Mouse (Mus musculus) lung, embryonic 15.5 days (tissue): ENCODE data around the gene Gm14434. TPM values are rescaled to one million over a fixed set of nuclear protein-coding genes. Genes with fewer than 3 reads are reported as not detected.
"Not testable (repeated sequence)": the region's sequence is repeated elsewhere in the genome, so short reads cannot be mapped to it uniquely, and the experiment has no call there.

Experiments
- ATAC-seq: fragments of 200-750 bp; cut with Nextera tagmentation; 2 replicates; pipeline ENCODE4 v1.8.0; 2017; ENCODE audit warnings: moderate number of reproducible peaks, borderline replicate concordance; ENCODE audit not compliant: low FRiP score, low TSS enrichment; ENCODE audit errors: extremely low read depth
- H3K27ac ChIP-seq: fragments of 300-500 bp; sonication (generic); 2 replicates; pipeline ENCODE4 v1.5.1; 2015; ENCODE audit warnings: moderate library complexity, mild to moderate bottlenecking, inconsistent platforms
- H3K27me3 ChIP-seq: fragments of 300-500 bp; sonication (generic); 2 replicates; pipeline ENCODE4 v1.6.1; 2015; ENCODE audit warnings: inconsistent platforms
- H3K36me3 ChIP-seq: fragments of 300-500 bp; sonication (generic); 2 replicates; pipeline ENCODE4 v1.6.1; 2015; ENCODE audit warnings: inconsistent platforms
- H3K4me1 ChIP-seq: fragments of 300-500 bp; sonication (generic); 2 replicates; pipeline ENCODE4 v1.6.1; 2015; ENCODE audit warnings: inconsistent platforms
- H3K4me2 ChIP-seq: fragments of 300-500 bp; sonication (generic); 2 replicates; pipeline ENCODE4 v1.6.1; 2015; ENCODE audit warnings: inconsistent platforms, mild to moderate bottlenecking, moderate library complexity
- H3K4me3 ChIP-seq: fragments of 300-500 bp; sonication (generic); 2 replicates; pipeline ENCODE4 v1.5.1; 2015; ENCODE audit warnings: mild to moderate bottlenecking, inconsistent platforms
- H3K9ac ChIP-seq: fragments of 300-500 bp; sonication (generic); 2 replicates; pipeline ENCODE4 v1.6.1; 2015; ENCODE audit warnings: inconsistent platforms
- H3K9me3 ChIP-seq: fragments of 300-500 bp; sonication (generic); 2 replicates; pipeline ENCODE4 v1.6.1; 2016; ENCODE audit warnings: inconsistent platforms
- WGBS: fragments of 180-500 bp; shearing (Covaris S2); methylation state at CpG from one replicate; pipeline ENCODE4 v1.1.7; 2015; 5-methylcytosine and 5-hydroxymethylcytosine counted together
- polyA plus RNA-seq: library from polyadenylated mRNA; unstranded; fragments of >200 nt; fragmentation: Nextera tagmentation; extraction: Ambion mirVana; gene quantifications from 2 replicates; pipeline ENCODE4 v1.2.1, GENCODE M21; 2015

The Gm14434 gene
- polyA plus RNA-seq, result 9.1 TPM in 1 of 2 replicates, not detected in the other

DNA sequence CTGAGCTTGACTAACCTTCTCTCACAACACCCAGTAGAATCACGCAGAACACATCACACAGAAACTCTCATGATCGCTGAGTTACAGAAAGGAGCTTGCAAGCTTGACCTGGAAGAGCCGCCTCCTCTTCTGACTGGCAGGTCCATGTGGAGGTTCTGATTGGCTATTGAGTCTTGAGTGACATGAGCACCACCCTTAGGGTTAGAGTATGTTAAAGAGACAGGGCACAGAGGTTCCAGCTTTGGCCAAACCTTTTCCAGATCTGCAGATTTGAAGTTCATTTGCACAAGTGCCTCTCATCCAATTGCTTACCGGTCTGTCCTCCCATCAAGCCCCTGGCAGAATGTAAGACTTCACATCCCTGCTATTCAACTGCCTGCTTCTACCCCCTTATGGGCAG is at the start of gene Gm14434:
Gene Gm14434 (minus strand): TSS at position 101 of the 400 bp plus-strand sequence.
- not testable (repeated sequence) for H3K9ac ChIP-seq, H3K27ac ChIP-seq, H3K4me1 ChIP-seq, H3K4me3 ChIP-seq, H3K36me3 ChIP-seq, H3K9me3 ChIP-seq, H3K4me2 ChIP-seq, ATAC-seq, H3K27me3 ChIP-seq
- WGBS, result no CpG with 5 or more reads among the region's 4 CpGs

- not testable (repeated sequence) for H3K9ac ChIP-seq, H3K4me3 ChIP-seq, ATAC-seq, H3K36me3 ChIP-seq, H3K4me2 ChIP-seq, H3K9me3 ChIP-seq, H3K4me1 ChIP-seq, H3K27ac ChIP-seq, H3K27me3 ChIP-seq
- no CpG with 5 or more reads among the region's 9 CpGs for WGBS
Measured at GRCm38 (mm10) chr2:176520756-176521155, 34.2 kb upstream of the Gm14434 start, which contains the start of gene Zfp967. Zfp967 (plus strand) TSS chr2:176521056.

DNA sequence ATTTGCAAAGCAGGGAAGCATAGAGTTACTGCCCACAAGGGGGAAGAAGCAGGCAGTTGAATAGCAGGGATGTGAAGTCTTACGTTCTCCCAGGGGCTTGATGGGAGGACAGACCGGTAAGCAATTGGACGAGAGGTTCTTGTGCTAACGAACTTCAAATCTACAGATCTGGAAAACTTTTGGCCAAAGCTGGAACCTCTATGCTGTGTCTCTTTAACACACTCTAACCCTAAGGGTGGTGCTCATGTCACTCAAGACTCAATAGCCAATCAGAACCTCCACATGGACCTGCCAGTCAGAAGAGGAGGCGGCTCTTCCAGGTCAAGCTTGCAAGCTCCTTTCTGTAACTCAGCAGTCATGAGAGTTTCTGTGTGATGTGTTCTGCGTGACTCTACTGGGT is 63.3 kb downstream of the Gm14434 start, which contains the start of gene Gm14435:
Gene Gm14435 (plus strand): TSS at position 301 of the 400 bp plus-strand sequence.
- not testable (repeated sequence) for H3K4me1 ChIP-seq, H3K4me2 ChIP-seq, H3K27ac ChIP-seq, H3K9me3 ChIP-seq, ATAC-seq, H3K9ac ChIP-seq, H3K4me3 ChIP-seq, H3K36me3 ChIP-seq, H3K27me3 ChIP-seq
- no CpG with 5 or more reads among the region's 6 CpGs for WGBS

Other genes with a start within 250 kb of the Gm14434 start
- not detected in 2 replicates for gene Gm11009, start 167.3 kb downstream of the Gm14434 start, polyA plus RNA-seq
- gene Gm14435, start 63.2 kb downstream of the Gm14434 start, polyA plus RNA-seq, result 13.6 and 15.1 TPM in 2 replicates
- gene Zfp967, start 34.3 kb upstream of the Gm14434 start, polyA plus RNA-seq, result not detected in 2 replicates
- gene Gm14308, start 149.6 kb upstream of the Gm14434 start, polyA plus RNA-seq, result 16.8 and 25.5 TPM in 2 replicates
- gene Zfp973, start 183.7 kb upstream of the Gm14434 start, polyA plus RNA-seq, result 8.7 and 9.7 TPM in 2 replicates
- gene Gm14305, start 221.5 kb upstream of the Gm14434 start, polyA plus RNA-seq, result 31.6 and 33.3 TPM in 2 replicates